Mouse (Mus musculus): ENCODE measurements around the gene Hey2. TPM values are rescaled to one million over a fixed set of nuclear protein-coding genes. Genes with fewer than 3 reads are reported as not detected.

Gene Hey2
- 4.2 TPM for polyA plus RNA-seq (2014; fragmentation: Illumina TruSeq; extraction: RNeasy Lipid Tissue Mini Kit (QIAGEN cat#74804); ENCODE audit: low replicate concordance)

GRCm38 (mm10) chr10:30842643-30843437 lies at the start of gene Hey2:
Gene Hey2 (minus strand): TSS chr10:30842801.

GRCm38 (mm10) chr10:30802681-30803586 lies 39.7 kb downstream of the Hey2 start, which contains the start of gene Ncoa7:
Gene Ncoa7 (minus strand): TSS chr10:30803326.

Other genes with a start within 250 kb of the Hey2 start
- 26.9 TPM for gene Trmt11, start 242.1 kb downstream of the Hey2 start, polyA plus RNA-seq (2014; fragmentation: Illumina TruSeq; extraction: RNeasy Lipid Tissue Mini Kit (QIAGEN cat#74804); ENCODE audit: low replicate concordance)
- 72.1 TPM for gene Hint3, start 213.2 kb downstream of the Hey2 start, polyA plus RNA-seq (2014; fragmentation: Illumina TruSeq; extraction: RNeasy Lipid Tissue Mini Kit (QIAGEN cat#74804); ENCODE audit: low replicate concordance)
- gene Ncoa7, start 39.5 kb downstream of the Hey2 start, polyA plus RNA-seq (2014; fragmentation: Illumina TruSeq; extraction: RNeasy Lipid Tissue Mini Kit (QIAGEN cat#74804); ENCODE audit: low replicate concordance): 80.7 TPM

All from small intestine, adult 10 weeks (tissue).